Comparison of ENCODE assay signal across 22 mouse cellular contexts in genomic region chr4:107388291-107388690, GRCm38 (mm10). TPM values are rescaled to one million over a fixed set of nuclear protein-coding genes. Genes with fewer than 3 reads are reported as not detected.
DNase-seq lines count a peak whose midpoint lies in the region; ATAC-seq and TF ChIP-seq lines count a peak whose summit lies in the region.
"Had no signal": no experiment of that assay in that cellular context is flagged by ENCODE, and none has a peak within 500 bp of the region (broad histone marks: within the 10 kb centered on the region; RNA-seq: fewer than 3 reads in every experiment).

No protein-coding gene starts in this region.

- no peaks in the 10 kb centered on the region for H3K36me3 ChIP-seq in kidney, adult 2 months (ENCODE audit: control insufficient read depth, insufficient read depth, low read length)
- peaks cover 92% of the 10 kb centered on the region for H3K36me3 ChIP-seq in kidney, embryonic 15.5 days
- H3K36me3 ChIP-seq in liver, postnatal 0 days (replicated peaks; ENCODE audit: insufficient read depth, low read length) = peaks cover 59% of the 10 kb centered on the region
- peaks cover 47% of the 10 kb centered on the region for H3K36me3 ChIP-seq in liver, embryonic 11.5 days (ENCODE audit: control insufficient read depth, insufficient read depth, low read length)

- no peak overlapping the region for H3K9ac ChIP-seq in kidney, embryonic 15.5 days
- no peak overlapping the region for H3K9ac ChIP-seq in liver, postnatal 0 days (replicated peaks)
- no peak overlapping the region for H3K9ac ChIP-seq in liver, embryonic 11.5 days (ENCODE audit: low read depth, low read length)
- H3K9ac ChIP-seq: embryonic facial prominence, embryonic 12.5 days; forebrain, embryonic 12.5 days; hindbrain, embryonic 12.5 days had no signal

- peak; percentile 82 for DNase-seq in kidney, adult 2 months
- DNase-seq in liver, postnatal 0 days = no peak
- no peak for DNase-seq in liver, embryonic 11.5 days (ENCODE audit: low spot score)
- DNase-seq in kidney, postnatal 36 days = peak; percentile 50 to 67
- DNase-seq: adrenal gland, adult 2 months; adrenal gland, postnatal 25 days; cerebellum, adult 11-12 months; cerebellum, adult 9-10 months; cerebellum, postnatal 25 days; gastrocnemius, postnatal 10 days; heart, adult 18-20 months; heart, postnatal 10 days; heart, postnatal 4 days had no signal

- no peaks in the 10 kb centered on the region for H3K9me3 ChIP-seq in kidney, embryonic 15.5 days (replicated peaks)
- H3K9me3 ChIP-seq in liver, postnatal 0 days (ENCODE audit: low read length) = no peaks in the 10 kb centered on the region
- H3K9me3 ChIP-seq in liver, embryonic 11.5 days (ENCODE audit: control insufficient read depth, low read length) = no peaks in the 10 kb centered on the region
- H3K9me3 ChIP-seq: embryonic facial prominence, embryonic 12.5 days; forebrain, embryonic 12.5 days; heart, embryonic 10.5 days; hindbrain, embryonic 12.5 days had no signal

- no peaks in the 10 kb centered on the region for H3K27me3 ChIP-seq in kidney, adult 2 months (replicated peaks; ENCODE audit: control insufficient read depth, insufficient read depth, low read length)
- no peaks in the 10 kb centered on the region for H3K27me3 ChIP-seq in kidney, embryonic 15.5 days
- no peaks in the 10 kb centered on the region for H3K27me3 ChIP-seq in liver, postnatal 0 days (ENCODE audit: insufficient read depth, low read length)
- no peaks in the 10 kb centered on the region for H3K27me3 ChIP-seq in liver, embryonic 11.5 days (replicated peaks; ENCODE audit: control insufficient read depth, insufficient read depth, low read length)
- H3K27me3 ChIP-seq: CH12.LX; embryonic facial prominence, embryonic 12.5 days; forebrain, embryonic 12.5 days; hindbrain, embryonic 12.5 days; Patski had no signal

- no peak for ATAC-seq in kidney, embryonic 15.5 days (replicated peaks; ENCODE audit: low FRiP score)
- ATAC-seq in liver, postnatal 0 days = peak; percentile 80
- no peak for ATAC-seq in liver, embryonic 11.5 days (replicated peaks; ENCODE audit: low FRiP score)
- no peak for ATAC-seq in erythroblast, adult 5-6 weeks (replicated peaks; ENCODE audit: low FRiP score, poor library complexity, severe bottlenecking)
- ATAC-seq: activated CD4-positive, CD25-positive, alpha-beta regulatory T cell, adult 4 months; Patski had no signal

- peaks cover 2% of the 10 kb centered on the region; the same call in 1 of the 2 replicates for H3K4me1 ChIP-seq in kidney, adult 2 months (ENCODE audit: control insufficient read depth, insufficient read depth, low read length)
- H3K4me1 ChIP-seq in kidney, embryonic 15.5 days = no peaks in the 10 kb centered on the region
- H3K4me1 ChIP-seq in liver, postnatal 0 days (ENCODE audit: insufficient read depth) = no peaks in the 10 kb centered on the region
- no peaks in the 10 kb centered on the region for H3K4me1 ChIP-seq in liver, embryonic 11.5 days (replicated peaks; ENCODE audit: control insufficient read depth, insufficient read depth, low read length)
- H3K4me1 ChIP-seq: embryonic facial prominence, embryonic 12.5 days; forebrain, embryonic 12.5 days; heart, embryonic 10.5 days; hindbrain, embryonic 12.5 days had no signal

- no peak overlapping the region for H3K27ac ChIP-seq in kidney, adult 2 months (ENCODE audit: insufficient read depth, low read depth, low read length)
- no peak overlapping the region for H3K27ac ChIP-seq in kidney, embryonic 15.5 days
- H3K27ac ChIP-seq in liver, postnatal 0 days (ENCODE audit: low read depth) = no peak overlapping the region
- no peak overlapping the region for H3K27ac ChIP-seq in liver, embryonic 11.5 days (ENCODE audit: low read depth, low read length)
- H3K27ac ChIP-seq: embryonic facial prominence, embryonic 12.5 days; forebrain, embryonic 12.5 days; heart, embryonic 10.5 days; hindbrain, embryonic 12.5 days had no signal

- TF ChIP-seq CTCF in kidney, adult 2 months (conservative IDR thresholded peaks at IDR 0.05; ENCODE audit: insufficient read depth, insufficient read length, low read depth, low read length) = no peak
- no peak for TF ChIP-seq CTCF in liver, postnatal 0 days (IDR thresholded peaks at IDR 0.05; ENCODE audit: low read depth)

- WGBS in kidney, adult 2 months = 64% methylated on average over 2 of the region's 2 CpGs
- 88% methylated on average over 2 of the region's 2 CpGs for WGBS in kidney, embryonic 15.5 days
- 79% methylated on average over 2 of the region's 2 CpGs for WGBS in liver, postnatal 0 days (ENCODE audit: insufficient replicate concordance)
- 90% methylated on average over 2 of the region's 2 CpGs for WGBS in liver, embryonic 11.5 days

- no peak for TF ChIP-seq POLR2A in kidney, adult 2 months (IDR thresholded peaks at IDR 0.05; ENCODE audit: low read depth, low read length)

- H3K4me3 ChIP-seq in kidney, adult 2 months (ENCODE audit: insufficient read depth, low read depth, low read length) = no peak overlapping the region
- no peak overlapping the region for H3K4me3 ChIP-seq in kidney, embryonic 15.5 days (replicated peaks)
- H3K4me3 ChIP-seq in liver, postnatal 0 days (ENCODE audit: low read depth, low read length) = no peak overlapping the region
- no peak overlapping the region for H3K4me3 ChIP-seq in liver, embryonic 11.5 days (ENCODE audit: low read depth, low read length)
- H3K4me3 ChIP-seq: embryonic facial prominence, embryonic 12.5 days; forebrain, embryonic 12.5 days; heart, embryonic 10.5 days; hindbrain, embryonic 12.5 days had no signal

- no peak for TF ChIP-seq EP300 in liver, postnatal 0 days (IDR thresholded peaks at IDR 0.05; ENCODE audit: low read depth)

- H3K4me2 ChIP-seq in kidney, embryonic 15.5 days = no peak overlapping the region
- no peak overlapping the region for H3K4me2 ChIP-seq in liver, postnatal 0 days (ENCODE audit: low read depth, low read length)
- H3K4me2 ChIP-seq in liver, embryonic 11.5 days = no peak overlapping the region
- H3K4me2 ChIP-seq: embryonic facial prominence, embryonic 12.5 days; forebrain, embryonic 12.5 days; hindbrain, embryonic 12.5 days had no signal

RNA-seq across cellular contexts. Expression of gene Ndc1, which starts 20.7 kb away (rescaled TPM):
- polyA plus RNA-seq in kidney, adult 2 months (2012; rRNA removed) = 11.3 and 16.1 TPM in 2 replicates
- 37.5 and 38.1 TPM in 2 replicates for polyA plus RNA-seq in kidney, embryonic 15.5 days (2015; fragmentation: Nextera tagmentation; extraction: Ambion mirVana)
- 7.6 and 8.9 TPM in 2 replicates for polyA plus RNA-seq in liver, postnatal 0 days (2015; fragmentation: Nextera tagmentation; extraction: Ambion mirVana)
- 47.4 and 53.2 TPM in 2 replicates for polyA plus RNA-seq in liver, embryonic 11.5 days (2014; fragmentation: Nextera tagmentation; extraction: Ambion mirVana)
- 18.6 and 20.7 TPM in 2 replicates for total RNA-seq in erythroblast, adult 5-6 weeks (2015; ENCODE audit: low replicate concordance)
- 9.3 and 33.3 TPM in 2 replicates for total RNA-seq in erythroblast, adult 5-6 weeks (2017; ENCODE audit: low replicate concordance)

RNA-seq across cellular contexts. Expression of gene Glis1, which starts 46.1 kb away (rescaled TPM):
- 15.2 and 19.7 TPM in 2 replicates for polyA plus RNA-seq in kidney, adult 2 months (2012; rRNA removed)
- 5.0 and 6.4 TPM in 2 replicates for polyA plus RNA-seq in kidney, embryonic 15.5 days (2015; fragmentation: Nextera tagmentation; extraction: Ambion mirVana)
- 0.17 and 0.18 TPM in 2 replicates for polyA plus RNA-seq in liver, postnatal 0 days (2015; fragmentation: Nextera tagmentation; extraction: Ambion mirVana)
- polyA plus RNA-seq in liver, embryonic 11.5 days (2014; fragmentation: Nextera tagmentation; extraction: Ambion mirVana) = 1.2 and 1.5 TPM in 2 replicates
- total RNA-seq in erythroblast, adult 5-6 weeks (2015; ENCODE audit: low replicate concordance) = not detected in 2 replicates
- not detected in 2 replicates for total RNA-seq in erythroblast, adult 5-6 weeks (2017; ENCODE audit: low replicate concordance)
- polyA plus RNA-seq: activated CD4-positive, CD25-positive, alpha-beta regulatory T cell, adult 4 months had no signal

Comparison
In these comparisons a context has a peak if more than half of its experiments do, and no peak if none do; other contexts are left out.
1. DNase-seq: peak in kidney, adult 2 months (single experiment) and kidney, postnatal 36 days (2 of 2); none in liver, postnatal 0 days (single experiment) and liver, embryonic 11.5 days (single experiment).